ENCODE assay signal across 9 mouse cellular contexts in genomic region chr11:116919186-116920020, GRCm38 (mm10). TPM values are rescaled to one million over a fixed set of nuclear protein-coding genes. Genes with fewer than 3 reads are reported as not detected.
DNase-seq lines count a peak whose midpoint lies in the region; ATAC-seq and TF ChIP-seq lines count a peak whose summit lies in the region.
"Had no signal": no experiment of that assay in that cellular context is flagged by ENCODE, and none has a peak within 500 bp of the region (broad histone marks: within the 10 kb centered on the region; RNA-seq: fewer than 3 reads in every experiment).

No protein-coding gene starts in this region.

- no peak for TF ChIP-seq EP300 in liver, postnatal 0 days (IDR thresholded peaks at IDR 0.05; ENCODE audit: low read depth)

- in situ Hi-C loops in ES-E14 (cut with MboI; ENCODE audit: low sequenced_read_pairs in 2 of 2, unreplicated experiment in 2 of 2) = loop anchor here in 1 of 2 experiments (25.0 kb wide), 1 partner anchor 93 kb away; no protein-coding TSS in a partner anchor

- ATAC-seq in heart, embryonic 11.5 days (replicated peaks; ENCODE audit: insufficient number of reproducible peaks, low FRiP score, low TSS enrichment) = no peak
- peak; percentile 43 for ATAC-seq in forebrain, embryonic 16.5 days
- ATAC-seq in liver, postnatal 0 days = no peak
- no peak for ATAC-seq in inflammation-experienced regulatory T-cells, adult 6 months

- TF ChIP-seq CTCF in liver, postnatal 0 days (IDR thresholded peaks at IDR 0.05; ENCODE audit: low read depth) = no peak

- H3K4me3 ChIP-seq in heart, embryonic 11.5 days (ENCODE audit: low read depth, low read length) = peak overlapping the region; percentile 59
- peak overlapping the region; percentile 78 to 80 for H3K4me3 ChIP-seq in ES-E14 (ENCODE audit: insufficient read depth in 1 of 2, low read depth in 1 of 2, low read length in 2 of 2, poor library complexity in 1 of 2, severe bottlenecking in 1 of 2)
- peak overlapping the region; percentile 78 for H3K4me3 ChIP-seq in forebrain, embryonic 16.5 days (replicated peaks; ENCODE audit: low read length)
- peak overlapping the region; percentile 40; the same call in 1 of the 2 replicates for H3K4me3 ChIP-seq in liver, postnatal 0 days (ENCODE audit: low read depth, low read length)

- H3K27me3 ChIP-seq in heart, embryonic 11.5 days (ENCODE audit: control insufficient read depth, insufficient read depth, low read length) = peaks cover 78% of the 10 kb centered on the region
- no peaks in the 10 kb centered on the region; the same call in 1 of the 2 replicates for H3K27me3 ChIP-seq in forebrain, embryonic 16.5 days (replicated peaks; ENCODE audit: control insufficient read depth, insufficient read depth, low read length)
- peaks cover 74% of the 10 kb centered on the region for H3K27me3 ChIP-seq in liver, postnatal 0 days (ENCODE audit: insufficient read depth, low read length)

- peak overlapping the region; percentile 60; the same call in 1 of the 2 replicates for H3K9ac ChIP-seq in heart, embryonic 11.5 days (ENCODE audit: low read depth, low read length)
- peak overlapping the region; percentile 77 for H3K9ac ChIP-seq in ES-E14 (ENCODE audit: insufficient read depth, low read depth, low read length, poor library complexity, severe bottlenecking)
- H3K9ac ChIP-seq in forebrain, embryonic 16.5 days (replicated peaks; ENCODE audit: low read depth, low read length) = peak overlapping the region; percentile 99
- H3K9ac ChIP-seq in liver, postnatal 0 days (replicated peaks) = no peak overlapping the region

- no peak overlapping the region for H3K27ac ChIP-seq in heart, embryonic 11.5 days (ENCODE audit: low read depth, low read length)
- no peak overlapping the region for H3K27ac ChIP-seq in ES-E14 (ENCODE audit: insufficient read depth, low read depth, low read length, poor library complexity, severe bottlenecking)
- peak overlapping the region; percentile 92 for H3K27ac ChIP-seq in forebrain, embryonic 16.5 days (ENCODE audit: low read length)
- H3K27ac ChIP-seq in liver, postnatal 0 days (ENCODE audit: low read depth) = no peak overlapping the region

- H3K36me3 ChIP-seq in heart, embryonic 11.5 days (ENCODE audit: control insufficient read depth, insufficient read depth, low read length) = no peaks in the 10 kb centered on the region
- no peaks in the 10 kb centered on the region for H3K36me3 ChIP-seq in ES-E14 (ENCODE audit: control insufficient read depth, insufficient read depth, low read length, poor library complexity, severe bottlenecking)
- no peaks in the 10 kb centered on the region for H3K36me3 ChIP-seq in forebrain, embryonic 16.5 days (ENCODE audit: control insufficient read depth, insufficient read depth)
- H3K36me3 ChIP-seq in liver, postnatal 0 days (replicated peaks; ENCODE audit: insufficient read depth, low read length) = no peaks in the 10 kb centered on the region

- no peak for DNase-seq in heart, adult 9 months (ENCODE audit: low spot score in 2 of 2)
- no peak for DNase-seq in ES-E14 (ENCODE audit: low read depth, low spot score)
- no peak for DNase-seq in liver, postnatal 0 days
- no peak for DNase-seq in layer of hippocampus, adult 18-20 months (ENCODE audit: low spot score in 2 of 2)
- no peak for DNase-seq in right cerebral cortex, postnatal 4 days

- no peaks in the 10 kb centered on the region for H3K9me3 ChIP-seq in heart, embryonic 11.5 days (replicated peaks; ENCODE audit: control insufficient read depth, low read length)
- H3K9me3 ChIP-seq in ES-E14 (ENCODE audit: control insufficient read depth, insufficient read depth, low read depth, low read length) = no peaks in the 10 kb centered on the region
- no peaks in the 10 kb centered on the region for H3K9me3 ChIP-seq in forebrain, embryonic 16.5 days (ENCODE audit: control insufficient read depth, low read length)
- H3K9me3 ChIP-seq in liver, postnatal 0 days (ENCODE audit: low read length) = no peaks in the 10 kb centered on the region

- peak overlapping the region; percentile 100 for H3K4me2 ChIP-seq in heart, embryonic 11.5 days
- H3K4me2 ChIP-seq in forebrain, embryonic 16.5 days (ENCODE audit: low read length) = peak overlapping the region; percentile 85
- H3K4me2 ChIP-seq in liver, postnatal 0 days (ENCODE audit: low read depth, low read length) = peak overlapping the region; percentile 73

- WGBS in heart, embryonic 11.5 days (ENCODE audit: insufficient replicate concordance) = 2% methylated on average over 58 of the region's 58 CpGs
- 2% methylated on average over 41 of the region's 58 CpGs for WGBS in forebrain, embryonic 16.5 days
- 2% methylated on average over 46 of the region's 58 CpGs for WGBS in liver, postnatal 0 days (ENCODE audit: insufficient replicate concordance)

- H3K4me1 ChIP-seq in heart, embryonic 11.5 days (ENCODE audit: control insufficient read depth, insufficient read depth, low read length) = peaks cover 19% of the 10 kb centered on the region
- peaks cover 4 to 29% of the 10 kb centered on the region in 2 experiments; a peak in 2 of 4 replicates for H3K4me1 ChIP-seq in ES-E14 (ENCODE audit: control insufficient read depth in 2 of 2, insufficient read depth in 2 of 2, low read length in 2 of 2, poor library complexity in 1 of 2)
- peaks cover 41% of the 10 kb centered on the region for H3K4me1 ChIP-seq in forebrain, embryonic 16.5 days (replicated peaks; ENCODE audit: control insufficient read depth, insufficient read depth, low read length)
- 0 out of 2 replicates have a peak, but pooled peaks cover 2% of the 10 kb centered on the region for H3K4me1 ChIP-seq in liver, postnatal 0 days (ENCODE audit: insufficient read depth)

TF ChIP-seq in ES-E14, 5 proteins besides CTCF, POLR2A, EP300 and RAD21:
- no peak for TF ChIP-seq HCFC1 (IDR thresholded peaks at IDR 0.05; ENCODE audit: borderline replicate concordance, insufficient read depth, low read length)
- no peak for TF ChIP-seq ZNF384 (IDR thresholded peaks at IDR 0.05; ENCODE audit: low read depth, low read length)
- TF ChIP-seq ZC3H11A (IDR thresholded peaks at IDR 0.05; ENCODE audit: borderline replicate concordance, low read depth, low read length) = no peak

RNA-seq across cellular contexts. Expression of gene Mgat5b, which starts 0.7 kb away (rescaled TPM):
- polyA plus RNA-seq in heart, embryonic 11.5 days (2014; fragmentation: Nextera tagmentation; extraction: Ambion mirVana) = 0.29 and 0.66 TPM in 2 replicates
- total RNA-seq in ES-E14 (2012; rRNA removed) = 7.1 and 10.1 TPM in 2 replicates
- polyA plus RNA-seq in forebrain, embryonic 16.5 days (2015; fragmentation: Nextera tagmentation; extraction: Ambion mirVana) = 30.0 and 33.0 TPM in 2 replicates
- not detected in 2 replicates for polyA plus RNA-seq in liver, postnatal 0 days (2015; fragmentation: Nextera tagmentation; extraction: Ambion mirVana)
- polyA plus RNA-seq in inflammation-experienced regulatory T-cells, adult 6 months (2017; shearing (Covaris generic)) = not detected
- total RNA-seq in layer of hippocampus, adult 18-20 months (2021) = 10 to 100 TPM; 41.1 to 47.8 TPM
- total RNA-seq: CH12.LX had no signal

Comparison
In these comparisons a context has a peak if more than half of its experiments do, and no peak if none do; other contexts are left out.
1. RNA of gene Mgat5b, which starts 0.7 kb away (polyA plus RNA-seq): 30.0 to 33.0 TPM in forebrain, embryonic 16.5 days; 0.29 to 0.66 TPM in heart, embryonic 11.5 days, not detected in liver, postnatal 0 days and not detected in inflammation-experienced regulatory T-cells, adult 6 months; every median in the first group is over 10 times any median in the second.
2. Peak in every context shown above with its lines, with median percentiles within 50 percentile points of each other: H3K4me2 ChIP-seq and H3K4me3 ChIP-seq.